Mouse (Mus musculus) testis, adult 2 months (tissue): Measurements from ENCODE around the gene Arid5b. TPM values are rescaled to one million over a fixed set of nuclear protein-coding genes. Genes with fewer than 3 reads are reported as not detected.

Source experiments
- H3K27ac ChIP-seq: fragments of 200-500 bp; 2 replicates; pipeline ENCODE4 v1.5.1; 2012; ENCODE audit warnings: low read depth, low read length; ENCODE audit not compliant: control insufficient read depth, insufficient read depth
- H3K27me3 ChIP-seq: fragments of 200-500 bp; 2 replicates; pipeline ENCODE4 v1.6.1; 2012; ENCODE audit warnings: mild to moderate bottlenecking, low read length, moderate library complexity; ENCODE audit not compliant: control insufficient read depth, insufficient read depth
- H3K36me3 ChIP-seq: fragments of 200-500 bp; 2 replicates; pipeline ENCODE4 v1.6.1; 2012; ENCODE audit warnings: mild to moderate bottlenecking, low read length; ENCODE audit not compliant: control insufficient read depth, insufficient read depth
- H3K4me1 ChIP-seq: fragments of 200-500 bp; 2 replicates; pipeline ENCODE4 v1.6.1; 2012; ENCODE audit warnings: low read length; ENCODE audit not compliant: control insufficient read depth, insufficient read depth
- H3K4me3 ChIP-seq: fragments of 200-500 bp; 2 replicates; pipeline ENCODE4 v1.5.1; 2012; ENCODE audit warnings: low read depth, mild to moderate bottlenecking, low read length, moderate library complexity, mixed read lengths; ENCODE audit not compliant: control insufficient read depth
- CTCF ChIP-seq: fragments of 200-500 bp; IDR thresholded peaks from 2 replicates; pipeline ENCODE4 v1.5.1; 2012; ENCODE audit warnings: low read depth, mild to moderate bottlenecking, inconsistent platforms, low read length, moderate library complexity; ENCODE audit not compliant: control insufficient read depth, insufficient read depth, insufficient replicate concordance
- POLR2A ChIP-seq: fragments of 200-500 bp; IDR thresholded peaks from 2 replicates; pipeline ENCODE4 v1.6.1; 2012; ENCODE audit warnings: low read depth, mild to moderate bottlenecking, inconsistent platforms, low read length, moderate library complexity; ENCODE audit not compliant: control insufficient read depth
- polyA plus RNA-seq: library from polyadenylated mRNA; depleted of rRNA; stranded (reverse); fragments of >200 nt; gene quantifications from 2 replicates; pipeline ENCODE4 v1.2.3, GENCODE M21; 2012; rRNA removed

Gene Arid5b
- polyA plus RNA-seq: 4.9 and 5.1 TPM in 2 replicates

- peaks cover 2% of the 10 kb centered on the region; the same call in 1 of the 2 replicates for H3K27me3 ChIP-seq
- no peaks in the 10 kb centered on the region for H3K36me3 ChIP-seq
- peaks cover 17% of the 10 kb centered on the region for H3K4me1 ChIP-seq
- peak within 1 kb of the TSS; percentile 88 for H3K4me3 ChIP-seq
- H3K27ac ChIP-seq: peak within 1 kb of the TSS; percentile 84
- TF ChIP-seq CTCF (no peak), POLR2A (no peak)
Observed at GRCm38 (mm10) chr10:68278632-68279361, at the start of gene Arid5b. Gene Arid5b (minus strand): TSS chr10:68278740.

GRCm38 (mm10) chr10:68325378-68325777 is 46.8 kb upstream of the Arid5b start:
- Histone ChIP-seq H3K4me3 (no peak overlapping the region), H3K27me3 (no peaks in the 10 kb centered on the region), H3K27ac (no peak overlapping the region), H3K36me3 (no peaks in the 10 kb centered on the region; the same call in 1 of the 2 replicates), H3K4me1 (no peaks in the 10 kb centered on the region)
- TF ChIP-seq CTCF (no peak), POLR2A (no peak)

- H3K36me3 ChIP-seq: no peaks in the 10 kb centered on the region; the same call in 1 of the 2 replicates
- no peaks in the 10 kb centered on the region for H3K27me3 ChIP-seq
- H3K4me1 ChIP-seq: no peaks in the 10 kb centered on the region
- no peak overlapping the region for H3K4me3 ChIP-seq
- no peak overlapping the region for H3K27ac ChIP-seq
- TF ChIP-seq CTCF (no peak), POLR2A (no peak)
Observed at GRCm38 (mm10) chr10:68324061-68324460, 45.5 kb upstream of the Arid5b start.

GRCm38 (mm10) chr10:68323167-68323566 is 44.6 kb upstream of the Arid5b start:
- peaks cover 2% of the 10 kb centered on the region; the same call in 1 of the 2 replicates for H3K4me1 ChIP-seq
- TF ChIP-seq POLR2A: no peak
- no peak for TF ChIP-seq CTCF
- no peaks in the 10 kb centered on the region; the same call in 1 of the 2 replicates for H3K36me3 ChIP-seq
- H3K27ac ChIP-seq: no peak overlapping the region
- no peaks in the 10 kb centered on the region for H3K27me3 ChIP-seq
- no peak overlapping the region for H3K4me3 ChIP-seq

- Histone ChIP-seq H3K27me3 (no peaks in the 10 kb centered on the region), H3K27ac (peak overlapping the region; percentile 3; the same call in 1 of the 2 replicates), H3K4me1 (peaks cover 2% of the 10 kb centered on the region; the same call in 1 of the 2 replicates), H3K36me3 (no peaks in the 10 kb centered on the region; the same call in 1 of the 2 replicates), H3K4me3 (peak overlapping the region; percentile 76)
- TF ChIP-seq CTCF (no peak), POLR2A (no peak; the same call in 1 of the 2 replicates)
Observed at GRCm38 (mm10) chr10:68320986-68321385, 42.4 kb upstream of the Arid5b start.

GRCm38 (mm10) chr10:68320496-68320895 is 42.0 kb upstream of the Arid5b start:
- Histone ChIP-seq H3K4me1 (peaks cover 2% of the 10 kb centered on the region; the same call in 1 of the 2 replicates), H3K27ac (peak overlapping the region; percentile 3; the same call in 1 of the 2 replicates), H3K27me3 (no peaks in the 10 kb centered on the region), H3K4me3 (peak overlapping the region; percentile 76; the same call in 1 of the 2 replicates), H3K36me3 (no peaks in the 10 kb centered on the region; the same call in 1 of the 2 replicates)
- no peak for TF ChIP-seq CTCF
- no peak for TF ChIP-seq POLR2A

GRCm38 (mm10) chr10:68319438-68319837 is 40.9 kb upstream of the Arid5b start:
- H3K27ac ChIP-seq: peak overlapping the region; percentile 24
- H3K27me3 ChIP-seq: no peaks in the 10 kb centered on the region
- H3K4me3 ChIP-seq: peak overlapping the region; percentile 76
- H3K4me1 ChIP-seq: peaks cover 2% of the 10 kb centered on the region; the same call in 1 of the 2 replicates
- H3K36me3 ChIP-seq: no peaks in the 10 kb centered on the region; the same call in 1 of the 2 replicates
- TF ChIP-seq POLR2A: no peak
- TF ChIP-seq CTCF: no peak
